In genomic region chr9:113706108-113706507, GRCm38 (mm10) we compare ENCODE assay signal across 8 mouse cellular contexts. TPM values are rescaled to one million over a fixed set of nuclear protein-coding genes. Genes with fewer than 3 reads are reported as not detected.
DNase-seq lines count a peak whose midpoint lies in the region; ATAC-seq and TF ChIP-seq lines count a peak whose summit lies in the region.

No protein-coding gene starts in this region.

- no peak overlapping the region for H3K4me2 ChIP-seq in hindbrain, embryonic 11.5 days (replicated peaks; ENCODE audit: low read depth, low read length)
- H3K4me2 ChIP-seq in hindbrain, embryonic 14.5 days (replicated peaks): peak overlapping the region; percentile 85
- peak overlapping the region; percentile 76 for H3K4me2 ChIP-seq in midbrain, embryonic 15.5 days

- H3K9ac ChIP-seq in hindbrain, embryonic 11.5 days (ENCODE audit: low read depth, low read length): no peak overlapping the region
- no peak overlapping the region for H3K9ac ChIP-seq in hindbrain, embryonic 14.5 days
- H3K9ac ChIP-seq in midbrain, embryonic 15.5 days: no peak overlapping the region

- intact Hi-C loops in gastrocnemius, postnatal 36 days (cut with DNase I): no loop called here

- TF ChIP-seq CTCF in G1E (IDR thresholded peaks at IDR 0.05; ENCODE audit: low read depth, low read length): no peak

- ATAC-seq in hindbrain, embryonic 11.5 days (ENCODE audit: low FRiP score): no peak
- no peak for ATAC-seq in G1E (ENCODE audit: extremely low read depth, insufficient number of reproducible peaks, low FRiP score, poor library complexity, severe bottlenecking)
- ATAC-seq in hindbrain, embryonic 14.5 days (ENCODE audit: low FRiP score): no peak
- ATAC-seq in midbrain, embryonic 15.5 days (replicated peaks): no peak

- peaks cover 25% of the 10 kb centered on the region for H3K4me1 ChIP-seq in hindbrain, embryonic 10.5 days (replicated peaks)
- peaks cover 4% of the 10 kb centered on the region; the same call in 1 of the 2 replicates for H3K4me1 ChIP-seq in hindbrain, embryonic 11.5 days (replicated peaks; ENCODE audit: control insufficient read depth, insufficient read depth, low read length)
- H3K4me1 ChIP-seq in G1E (ENCODE audit: insufficient read depth, low read depth, low read length): peaks cover 42% of the 10 kb centered on the region
- peaks cover 23% of the 10 kb centered on the region for H3K4me1 ChIP-seq in hindbrain, embryonic 14.5 days (replicated peaks; ENCODE audit: control insufficient read depth, insufficient read depth, low read length)
- peaks cover 32% of the 10 kb centered on the region for H3K4me1 ChIP-seq in midbrain, embryonic 15.5 days

- DNase-seq in hindbrain, embryonic 10.5 days (ENCODE audit: low spot score): no peak
- no peak for DNase-seq in hindbrain, embryonic 11.5 days (ENCODE audit: low spot score)
- no peak for DNase-seq in G1E (ENCODE audit: low spot score)
- no peak for DNase-seq in hindbrain, embryonic 14.5 days (ENCODE audit: low spot score)
- no peak for DNase-seq in adrenal gland, postnatal 36 days
- DNase-seq in spleen, postnatal 14 days (ENCODE audit: low spot score in 2 of 2): no peak
- no peak for DNase-seq in gastrocnemius, postnatal 36 days

- H3K27me3 ChIP-seq in hindbrain, embryonic 10.5 days (ENCODE audit: insufficient read depth, poor library complexity, severe bottlenecking): no peaks in the 10 kb centered on the region
- H3K27me3 ChIP-seq in hindbrain, embryonic 11.5 days (ENCODE audit: control insufficient read depth, insufficient read depth, low read length): no peaks in the 10 kb centered on the region
- peaks cover 4% of the 10 kb centered on the region; the same call in 1 of the 2 replicates for H3K27me3 ChIP-seq in G1E (ENCODE audit: insufficient read depth, low read length)
- H3K27me3 ChIP-seq in hindbrain, embryonic 14.5 days (ENCODE audit: control insufficient read depth, insufficient read depth, low read length): no peaks in the 10 kb centered on the region
- no peaks in the 10 kb centered on the region for H3K27me3 ChIP-seq in midbrain, embryonic 15.5 days (replicated peaks)

- H3K27ac ChIP-seq in hindbrain, embryonic 10.5 days: no peak overlapping the region
- H3K27ac ChIP-seq in hindbrain, embryonic 11.5 days (ENCODE audit: low read depth, low read length): no peak overlapping the region
- H3K27ac ChIP-seq in hindbrain, embryonic 14.5 days: no peak overlapping the region
- no peak overlapping the region for H3K27ac ChIP-seq in midbrain, embryonic 15.5 days

- peak overlapping the region; percentile 91 for H3K4me3 ChIP-seq in hindbrain, embryonic 10.5 days
- no peak overlapping the region for H3K4me3 ChIP-seq in hindbrain, embryonic 11.5 days (ENCODE audit: low read depth, low read length)
- H3K4me3 ChIP-seq in G1E (ENCODE audit: low read depth, low read length): peak overlapping the region; percentile 98
- H3K4me3 ChIP-seq in hindbrain, embryonic 14.5 days (replicated peaks; ENCODE audit: low read length): peak overlapping the region; percentile 83; the same call in 1 of the 2 replicates
- H3K4me3 ChIP-seq in midbrain, embryonic 15.5 days: peak overlapping the region; percentile 88; the same call in 1 of the 2 replicates

- no peaks in the 10 kb centered on the region for H3K9me3 ChIP-seq in hindbrain, embryonic 10.5 days
- H3K9me3 ChIP-seq in hindbrain, embryonic 11.5 days (ENCODE audit: control insufficient read depth, low read length): no peaks in the 10 kb centered on the region
- no peaks in the 10 kb centered on the region for H3K9me3 ChIP-seq in G1E (replicated peaks)
- H3K9me3 ChIP-seq in hindbrain, embryonic 14.5 days (ENCODE audit: control insufficient read depth, low read length): no peaks in the 10 kb centered on the region
- no peaks in the 10 kb centered on the region for H3K9me3 ChIP-seq in midbrain, embryonic 15.5 days

- 84% methylated on average over 2 of the region's 2 CpGs for whole genome bisulfite sequencing in hindbrain, embryonic 10.5 days
- 84% methylated on average over 2 of the region's 2 CpGs for WGBS in hindbrain, embryonic 11.5 days
- WGBS in hindbrain, embryonic 14.5 days: 88% methylated on average over 2 of the region's 2 CpGs
- 90% methylated on average over 2 of the region's 2 CpGs for WGBS in midbrain, embryonic 15.5 days

- H3K36me3 ChIP-seq in hindbrain, embryonic 10.5 days: no peaks in the 10 kb centered on the region
- no peaks in the 10 kb centered on the region for H3K36me3 ChIP-seq in hindbrain, embryonic 11.5 days (ENCODE audit: control insufficient read depth, insufficient read depth, low read length)
- H3K36me3 ChIP-seq in G1E (replicated peaks): peaks cover 50% of the 10 kb centered on the region
- H3K36me3 ChIP-seq in hindbrain, embryonic 14.5 days (replicated peaks; ENCODE audit: control insufficient read depth, insufficient read depth): no peaks in the 10 kb centered on the region
- H3K36me3 ChIP-seq in midbrain, embryonic 15.5 days (replicated peaks): no peaks in the 10 kb centered on the region

RNA-seq across cellular contexts. Expression of gene Pdcd6ip, which starts 2.0 kb away (rescaled TPM):
- 56.4 and 58.5 TPM in 2 replicates for polyA plus RNA-seq in hindbrain, embryonic 10.5 days (2016; fragmentation: Nextera tagmentation; extraction: Ambion mirVana)
- 48.7 and 50.9 TPM in 2 replicates for polyA plus RNA-seq in hindbrain, embryonic 11.5 days (2014; fragmentation: Nextera tagmentation; extraction: Ambion mirVana)
- total RNA-seq in G1E (2014; fragmentation: Nextera tagmentation) (211 and 215 TPM in 2 replicates), G1E (2017) (66.9 and 89.7 TPM in 2 replicates)
- polyA plus RNA-seq in G1E (2012): 224 and 271 TPM in 2 replicates
- polyA plus RNA-seq in hindbrain, embryonic 14.5 days (2014; fragmentation: Nextera tagmentation; extraction: Ambion mirVana): 38.3 and 45.2 TPM in 2 replicates
- 34.8 and 36.8 TPM in 2 replicates for polyA plus RNA-seq in midbrain, embryonic 15.5 days (2015; fragmentation: Nextera tagmentation; extraction: Ambion mirVana)
- total RNA-seq in adrenal gland, postnatal 36 days (2021): 100 to 1,000 TPM; 185 to 190 TPM
- 10 to 100 TPM; 34.8 to 36.8 TPM for total RNA-seq in gastrocnemius, postnatal 36 days (2021)

RNA-seq across cellular contexts. Expression of gene Clasp2, which starts 35.2 kb away (rescaled TPM):
- 36.8 and 40.6 TPM in 2 replicates for polyA plus RNA-seq in hindbrain, embryonic 10.5 days (2016; fragmentation: Nextera tagmentation; extraction: Ambion mirVana)
- polyA plus RNA-seq in hindbrain, embryonic 11.5 days (2014; fragmentation: Nextera tagmentation; extraction: Ambion mirVana): 53.0 and 57.9 TPM in 2 replicates
- 83.4 and 92.0 TPM in 2 replicates for total RNA-seq in G1E (2014; fragmentation: Nextera tagmentation)
- 40.4 and 41.8 TPM in 2 replicates for total RNA-seq in G1E (2017)
- polyA plus RNA-seq in G1E (2012): 7.9 and 8.7 TPM in 2 replicates
- polyA plus RNA-seq in hindbrain, embryonic 14.5 days (2014; fragmentation: Nextera tagmentation; extraction: Ambion mirVana): 154 and 161 TPM in 2 replicates
- polyA plus RNA-seq in midbrain, embryonic 15.5 days (2015; fragmentation: Nextera tagmentation; extraction: Ambion mirVana): 126 and 143 TPM in 2 replicates
- 100 to 1,000 TPM; 134 to 261 TPM for total RNA-seq in adrenal gland, postnatal 36 days (2021)
- 10 to 100 TPM; 38.9 to 46.2 TPM for total RNA-seq in gastrocnemius, postnatal 36 days (2021)
